Mouse (Mus musculus): Measurements from ENCODE around the gene Tle3.

The Tle3 gene

DNA sequence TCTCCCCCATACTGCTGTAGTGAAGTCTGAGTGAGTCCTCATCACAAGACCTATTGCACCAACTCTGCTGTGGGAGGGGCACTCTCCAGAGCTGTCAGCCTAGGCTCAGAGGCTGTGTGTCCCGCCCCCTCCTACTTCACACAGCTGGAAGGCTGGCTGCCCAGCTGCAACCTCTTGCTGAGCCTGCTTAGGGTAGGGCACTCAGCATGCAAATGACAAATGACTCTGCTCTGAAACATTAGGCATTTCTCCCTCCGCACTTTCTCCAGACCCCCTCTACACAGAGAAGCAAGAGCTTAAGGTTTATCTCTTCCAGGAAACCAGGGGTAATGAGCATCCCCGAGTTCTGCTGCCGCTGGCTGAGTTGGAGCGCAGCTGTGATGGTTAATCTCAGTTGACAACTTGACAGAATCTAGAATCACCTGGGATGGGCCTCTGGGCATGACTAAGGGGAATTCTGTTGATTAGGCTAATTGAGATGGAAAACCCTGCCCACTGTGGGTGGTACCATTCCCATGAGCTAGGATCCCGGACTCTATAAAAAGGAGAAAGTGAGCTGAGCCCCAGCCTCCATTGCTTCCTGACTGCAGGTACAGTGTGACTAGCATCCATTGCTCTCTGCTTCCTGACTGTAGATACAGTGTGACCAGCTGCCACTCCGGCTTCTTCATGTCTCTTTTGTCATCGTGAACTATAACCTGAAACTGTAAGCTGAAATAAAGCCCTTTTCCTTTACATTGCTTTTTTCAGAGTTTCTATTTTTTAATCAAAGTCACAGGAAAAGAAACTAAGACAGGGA, 63.2 kb downstream of the Tle3 start:
- peak in 1 of 2 experiments; percentile 66 for DNase-seq (ENCODE audit: low spot score in 2 of 2)

DNA sequence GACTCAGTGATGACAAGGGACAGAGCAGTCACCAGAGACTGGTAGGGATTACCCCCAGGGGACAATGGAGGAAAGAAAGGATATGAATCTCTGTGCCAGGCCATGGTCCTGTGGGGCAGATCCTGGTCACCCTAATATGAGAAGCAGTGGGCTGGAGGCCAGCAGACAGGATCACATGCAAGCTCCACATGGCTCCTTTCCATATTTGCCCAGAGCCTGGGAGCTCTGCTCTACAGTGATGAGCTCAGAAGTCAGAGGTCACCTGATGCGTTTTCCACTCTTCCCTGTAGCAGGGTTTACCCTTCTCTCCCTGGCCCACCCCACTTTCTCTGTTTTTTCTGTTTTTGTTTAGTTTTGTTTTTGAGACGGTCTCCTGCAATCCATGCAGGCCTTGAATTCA, 63.9 kb downstream of the Tle3 start:
- no peak for DNase-seq (ENCODE audit: low spot score in 2 of 2)

DNA sequence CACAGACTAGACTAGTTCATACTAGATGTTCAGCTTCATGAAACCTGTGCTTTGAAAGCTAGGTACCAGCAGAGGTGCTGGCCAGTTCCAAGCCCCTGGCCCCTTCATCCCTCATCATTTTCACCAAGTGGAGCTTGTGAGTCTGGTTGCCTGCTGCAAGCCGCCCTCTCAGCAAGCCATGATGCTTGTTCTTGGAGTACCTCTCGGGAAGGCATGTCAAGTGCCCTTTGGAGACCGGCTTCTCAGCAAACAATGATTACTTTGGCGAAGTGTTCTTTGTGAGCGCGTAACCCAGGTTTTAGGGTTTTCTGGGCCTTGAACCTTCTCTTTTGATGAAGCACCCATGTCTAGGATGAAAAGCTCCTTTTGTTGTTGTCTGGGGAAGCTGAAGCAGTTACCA, 64.6 kb downstream of the Tle3 start:
- DNase-seq (ENCODE audit: low spot score in 2 of 2), result no peak

DNA sequence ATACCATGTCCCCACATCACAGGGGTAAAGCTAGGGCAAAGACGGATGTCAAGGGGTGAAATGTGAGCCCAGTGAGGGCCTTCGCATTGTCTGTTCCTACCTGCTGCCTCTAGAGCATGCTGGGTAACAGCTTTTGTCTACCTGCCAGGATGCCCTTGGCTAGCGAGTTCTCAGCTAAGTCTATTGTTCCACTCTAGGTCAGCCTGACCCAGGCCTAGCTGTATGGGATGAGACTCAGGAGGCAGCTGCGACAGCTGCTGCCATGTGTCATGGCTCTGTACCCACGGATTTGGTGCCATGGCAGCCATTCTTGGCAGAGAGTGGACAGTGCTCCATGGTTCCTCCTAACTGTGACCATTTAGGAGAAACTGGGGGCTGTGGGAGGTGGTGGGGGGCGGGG, 66.9 kb downstream of the Tle3 start:
- DNase-seq (ENCODE audit: low spot score in 2 of 2), result no peak

DNA sequence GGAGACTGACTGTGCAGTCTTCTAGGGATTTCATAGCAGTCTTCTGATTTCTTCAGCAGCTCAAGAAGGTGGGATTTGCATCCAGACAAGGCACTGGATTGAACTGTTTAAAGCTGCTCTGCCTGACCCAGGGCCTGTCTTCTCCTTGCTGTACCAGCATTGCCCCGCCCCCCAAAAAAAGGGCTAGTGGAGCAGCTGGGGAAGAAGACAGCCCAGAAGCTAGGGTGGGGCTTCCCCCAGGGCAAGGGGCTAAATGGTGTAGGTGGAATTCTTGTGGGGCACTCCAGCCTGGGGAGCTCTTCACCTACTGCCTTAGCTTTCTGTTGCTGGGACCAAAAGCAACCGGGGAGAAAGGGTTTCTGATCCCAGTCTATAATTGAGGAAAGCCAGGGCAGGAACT, 67.8 kb downstream of the Tle3 start:
- peak in 1 of 2 experiments; percentile 41 for DNase-seq (ENCODE audit: low spot score in 2 of 2)

DNA sequence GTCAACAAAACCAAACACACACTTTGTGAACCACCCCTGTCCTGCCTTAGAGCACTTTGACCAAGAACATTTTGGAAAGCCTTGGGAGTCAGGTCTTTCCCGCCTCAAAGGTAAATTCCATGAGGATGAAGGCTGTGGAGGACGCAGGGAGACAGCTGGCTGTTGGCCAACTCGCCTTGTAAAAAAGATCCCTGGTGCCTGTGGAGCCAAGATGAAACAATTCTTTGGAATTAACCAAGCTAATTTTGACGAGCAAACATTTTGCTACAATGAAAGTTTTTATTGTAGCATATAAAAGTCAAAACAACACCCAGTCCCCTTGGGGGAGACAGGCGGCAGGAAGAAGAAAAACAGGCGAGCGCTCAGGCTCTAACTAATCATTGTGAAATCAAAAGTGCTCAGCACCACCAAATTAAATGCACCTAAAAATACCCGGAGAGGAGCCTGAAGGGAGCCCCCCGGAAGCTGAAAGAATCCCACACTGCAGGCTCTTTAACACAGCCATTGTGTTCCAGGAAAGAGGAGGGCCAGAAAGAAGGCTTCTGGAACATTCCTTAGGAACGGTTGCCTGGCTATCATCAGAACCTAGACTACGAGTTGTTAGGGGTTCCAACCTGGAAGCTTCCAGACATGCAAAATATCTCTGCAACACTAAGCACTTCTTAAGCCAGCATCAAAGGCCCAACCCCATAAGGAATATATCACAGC, 69.2 kb downstream of the Tle3 start:
- no peak for DNase-seq (ENCODE audit: low spot score in 2 of 2)

DNA sequence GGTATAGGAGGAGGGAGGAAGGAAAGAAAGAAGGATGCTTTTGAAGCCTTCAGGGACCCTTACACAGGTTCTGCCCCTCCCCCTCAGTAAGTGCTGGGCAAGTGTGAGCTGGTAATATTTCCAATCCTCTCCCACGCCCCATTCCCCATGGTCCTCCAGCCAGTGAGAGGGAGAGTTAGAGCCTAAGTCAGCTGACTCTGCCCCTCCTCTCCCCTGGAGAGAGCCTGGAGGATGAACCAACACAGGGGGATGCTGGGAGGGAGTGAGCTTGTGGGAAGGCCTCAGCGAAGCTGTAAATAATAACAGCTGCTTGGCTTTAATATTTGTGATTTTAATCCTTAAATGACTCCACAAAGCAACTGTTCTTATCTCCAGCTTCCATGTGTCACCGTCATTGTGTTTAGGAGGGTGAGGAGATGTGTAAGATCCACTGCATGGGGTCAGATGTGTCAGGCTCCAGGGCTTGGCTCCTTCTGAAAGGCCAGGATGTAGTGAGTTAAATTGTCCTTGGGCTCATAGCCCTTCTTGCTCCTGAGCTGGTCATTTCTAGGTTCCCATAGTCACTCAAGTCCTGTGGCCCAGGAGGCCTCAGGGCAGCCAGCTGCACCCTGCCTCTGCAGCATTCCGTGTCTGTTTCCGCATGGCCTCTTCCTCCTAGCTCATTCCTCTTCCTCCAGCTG, 70.9 kb downstream of the Tle3 start:
- DNase-seq (ENCODE audit: low spot score in 2 of 2), result peak in 1 of 2 experiments; percentile 11

DNA sequence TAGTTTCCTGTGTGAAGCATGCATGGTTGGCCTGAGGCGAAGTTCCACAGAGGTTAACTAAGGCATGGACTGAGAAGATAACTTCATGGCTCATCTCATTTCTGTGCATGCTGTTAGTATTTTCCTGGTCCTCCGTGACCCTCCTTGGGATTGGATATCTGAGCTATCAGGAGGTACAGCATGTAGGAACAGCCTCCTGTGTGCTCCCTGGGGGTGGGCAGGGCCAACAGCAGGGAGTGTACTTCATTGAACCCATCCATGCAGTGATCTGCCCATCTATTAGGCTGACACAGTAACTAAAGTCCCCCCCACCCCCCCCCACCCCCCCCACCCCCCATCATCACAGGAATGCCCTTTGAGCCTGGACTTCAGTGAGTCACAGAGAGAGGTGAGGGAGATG, 73.0 kb downstream of the Tle3 start:
- no peak for DNase-seq (ENCODE audit: low spot score in 2 of 2)

DNA sequence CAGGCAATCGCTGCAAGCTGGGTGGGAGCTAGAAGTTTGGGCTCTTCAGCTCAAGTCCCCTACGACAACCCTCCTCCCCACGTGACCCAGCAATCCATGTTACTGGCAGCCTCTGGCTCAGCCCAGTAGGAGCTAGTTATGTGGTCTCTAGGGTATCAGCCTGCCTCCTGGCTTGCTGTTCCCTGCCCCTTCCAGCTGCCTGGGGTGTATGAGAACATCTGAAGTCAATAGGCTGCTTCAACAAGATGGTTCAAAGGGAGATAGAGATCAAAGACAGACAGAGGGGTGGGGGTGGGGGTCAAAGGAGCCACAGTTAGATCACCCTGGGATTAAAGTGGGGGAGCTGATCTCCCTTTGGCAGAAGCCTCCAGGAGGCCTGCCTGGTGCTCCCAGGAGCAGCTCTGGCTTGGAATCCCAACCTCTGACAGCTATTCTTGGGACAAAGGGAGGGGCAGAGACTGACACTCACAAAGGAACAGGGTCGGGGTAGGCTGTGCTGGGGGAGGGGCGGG, 73.6 kb downstream of the Tle3 start:
- DNase-seq (ENCODE audit: low spot score in 2 of 2), result no peak

DNA sequence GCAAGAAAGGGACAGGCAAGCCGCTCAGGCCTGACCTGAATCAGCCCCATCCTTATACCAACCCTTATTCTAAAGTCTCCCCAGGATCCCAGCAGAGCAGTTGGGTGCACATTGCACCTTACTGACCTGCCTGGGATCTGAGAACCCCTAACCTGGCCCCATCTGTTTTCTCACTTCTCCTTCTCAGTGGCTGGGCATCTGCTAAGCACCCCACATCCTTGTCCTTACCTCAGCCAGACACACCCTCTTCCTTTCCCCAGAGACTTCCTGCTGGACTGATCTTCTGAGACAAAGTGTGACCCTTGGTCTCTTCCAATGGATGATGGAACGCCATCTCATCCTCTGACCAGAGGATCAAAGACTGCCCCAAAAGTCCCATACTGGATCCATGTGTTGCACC, 74.8 kb downstream of the Tle3 start:
- no peak for DNase-seq (ENCODE audit: low spot score in 2 of 2)

DNA sequence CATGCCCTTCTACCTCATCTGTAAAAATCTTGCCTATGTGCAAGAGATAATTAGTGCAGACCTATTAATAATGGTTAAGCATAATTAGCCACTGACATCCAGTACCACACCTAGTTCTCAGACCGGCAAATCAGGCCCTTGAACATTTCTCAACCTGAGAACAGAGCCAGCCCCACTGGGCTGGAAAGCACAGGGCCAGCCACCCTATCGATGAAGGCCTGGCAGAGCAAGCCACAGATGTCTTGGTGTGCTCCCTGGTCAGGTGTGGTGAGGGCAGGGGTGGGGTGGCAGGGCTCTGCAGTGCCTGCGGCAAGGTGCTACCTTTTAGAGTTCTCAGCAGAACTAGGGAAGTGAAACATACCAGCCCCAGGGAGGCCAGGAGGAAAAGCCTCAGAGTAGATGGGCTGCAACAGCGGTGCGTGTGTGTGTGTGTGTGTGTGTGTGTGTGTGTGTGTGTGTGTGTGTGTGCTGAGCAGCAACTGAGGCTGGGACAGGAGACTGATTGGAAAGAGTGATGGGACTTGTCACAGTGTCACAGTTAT, 77.3 kb downstream of the Tle3 start:
- peak in 1 of 2 experiments; percentile 70 for DNase-seq (ENCODE audit: low spot score in 2 of 2)

DNA sequence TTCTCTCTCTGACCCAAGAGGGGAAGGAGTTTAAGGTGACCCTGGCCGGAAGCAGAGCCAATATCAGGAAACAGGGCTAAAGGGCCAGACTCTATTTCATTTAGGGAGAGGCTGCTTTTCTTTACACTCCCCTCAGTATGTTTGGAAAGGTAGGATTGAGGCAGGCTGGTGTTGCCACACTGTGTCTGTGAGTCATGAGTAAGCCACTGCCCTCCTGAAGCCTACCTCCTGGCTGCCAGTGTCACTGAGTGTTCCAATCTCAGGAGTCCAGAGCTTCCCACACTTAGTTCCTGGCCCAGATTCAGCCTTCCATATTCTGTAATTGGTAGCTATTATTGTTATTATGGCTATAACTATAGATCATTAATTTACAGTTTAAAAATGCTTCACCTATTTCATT, 79.9 kb downstream of the Tle3 start:
- DNase-seq (ENCODE audit: low spot score in 2 of 2), result no peak

DNA sequence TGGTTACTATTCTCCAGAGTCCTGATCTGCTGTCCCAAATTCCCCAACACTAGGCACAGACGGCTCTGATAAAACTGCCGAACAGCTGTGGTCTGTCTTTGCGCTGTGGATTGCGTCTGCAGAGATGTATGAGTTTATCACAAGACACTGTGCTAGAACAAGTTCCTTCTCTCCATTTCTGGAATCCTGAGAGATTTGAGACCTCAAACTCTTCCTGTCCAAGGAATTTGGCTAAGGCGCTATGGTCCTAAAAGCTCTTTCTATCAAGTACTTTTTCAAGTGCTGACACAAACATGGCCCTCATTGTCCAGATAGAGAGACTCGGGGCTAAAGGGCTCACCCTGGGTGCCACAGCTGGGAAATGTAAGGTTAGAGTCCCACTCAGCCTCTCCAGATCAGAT, 83.7 kb downstream of the Tle3 start:
- DNase-seq (ENCODE audit: low spot score in 2 of 2), result no peak

DNA sequence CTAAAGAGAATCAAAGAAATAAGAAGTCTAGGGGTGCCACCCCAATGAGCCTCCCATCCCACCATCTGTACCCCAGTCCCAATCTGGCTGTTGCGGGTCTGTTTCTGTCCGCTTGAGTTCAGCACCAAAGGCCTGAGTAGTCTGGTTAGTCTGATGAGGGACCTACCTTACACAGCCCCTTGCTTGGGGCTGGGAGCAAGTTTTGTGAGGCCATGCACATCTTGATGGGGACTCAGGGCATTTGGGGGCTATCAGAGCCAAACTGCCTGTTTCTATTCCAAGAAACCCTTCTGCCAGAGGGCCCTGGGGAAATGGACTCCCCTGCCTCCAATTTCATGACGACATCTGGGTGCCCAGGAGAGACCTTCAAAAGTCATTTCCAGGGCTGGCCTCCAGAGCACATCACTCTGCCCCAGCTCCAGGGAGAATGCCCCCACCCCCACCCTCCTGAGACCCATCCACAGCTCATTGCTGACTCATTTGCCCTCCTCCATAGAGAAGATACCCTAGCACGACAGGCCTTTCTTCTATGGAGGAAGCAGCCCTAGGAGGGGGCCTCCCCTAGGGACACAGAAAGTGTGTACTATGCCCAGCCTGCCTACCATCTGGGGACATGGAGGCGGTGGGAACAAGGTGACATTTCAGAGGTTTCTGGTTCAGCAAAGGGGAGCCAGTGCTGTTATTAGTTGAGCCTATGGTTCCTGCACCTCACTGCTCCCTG, 84.4 kb downstream of the Tle3 start:
- DNase-seq (ENCODE audit: low spot score in 2 of 2), result no peak

DNA sequence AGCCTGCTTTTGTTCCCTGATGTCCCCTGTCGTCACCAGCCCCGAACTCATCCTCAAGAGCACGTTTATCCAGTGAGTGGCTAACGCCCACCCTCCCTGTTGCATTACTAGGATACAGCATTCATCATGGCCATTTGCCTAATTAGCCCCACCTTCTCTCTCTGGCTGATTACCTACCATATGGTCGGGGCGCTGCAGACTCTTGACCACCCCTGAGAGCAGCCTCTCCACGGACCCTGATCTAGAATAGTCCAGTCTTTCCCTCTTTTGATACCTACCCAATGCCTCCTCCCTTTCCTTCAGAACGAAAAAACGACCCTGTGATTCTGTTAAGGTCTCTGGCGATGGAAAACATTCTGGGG, 85.0 kb downstream of the Tle3 start:
- no peak for DNase-seq (ENCODE audit: low spot score in 2 of 2)

DNA sequence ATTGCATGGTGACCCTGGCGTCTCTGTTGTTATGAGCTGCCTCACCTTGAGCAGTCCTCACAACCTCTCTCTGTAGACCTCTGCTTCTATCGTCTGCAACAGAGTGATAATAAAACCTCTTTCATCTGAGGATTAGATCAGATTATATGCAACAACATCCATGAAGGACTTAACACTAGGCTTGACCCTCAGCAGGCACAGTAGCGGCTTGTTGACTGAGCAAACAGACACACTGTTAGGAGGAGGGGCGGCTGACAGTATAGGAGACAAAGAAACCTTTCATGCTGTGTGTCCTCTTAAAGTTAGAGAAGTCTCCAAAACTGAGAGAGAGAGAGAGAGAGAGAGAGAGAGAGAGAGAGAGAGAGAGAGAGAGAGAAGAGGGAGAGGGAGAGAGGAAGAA, 89.7 kb downstream of the Tle3 start:
- no peak for DNase-seq (ENCODE audit: low spot score in 2 of 2)

DNA sequence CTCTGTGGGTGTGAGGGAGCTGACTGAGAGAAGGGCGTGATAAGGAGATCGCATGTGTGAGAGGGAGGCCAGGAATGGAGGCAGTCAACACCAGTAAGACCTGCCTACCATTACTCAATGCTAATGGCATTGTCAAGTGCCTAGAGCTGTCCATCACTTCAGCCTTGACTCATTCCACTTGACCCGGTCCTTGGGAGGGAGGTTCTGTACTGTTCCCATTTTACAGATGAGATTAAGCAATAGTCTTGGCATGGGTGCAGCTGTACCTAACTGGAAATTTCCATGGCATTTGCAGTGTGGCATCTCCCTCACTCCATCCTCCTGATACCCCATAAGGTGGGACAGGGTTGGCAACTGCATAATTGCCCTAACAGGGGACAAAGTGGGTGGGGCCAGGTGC, 95.3 kb downstream of the Tle3 start:
- DNase-seq (ENCODE audit: low spot score in 2 of 2), result no peak
